Comparison of ENCODE assay signal across 8 mouse cellular contexts in the genomic region with DNA sequence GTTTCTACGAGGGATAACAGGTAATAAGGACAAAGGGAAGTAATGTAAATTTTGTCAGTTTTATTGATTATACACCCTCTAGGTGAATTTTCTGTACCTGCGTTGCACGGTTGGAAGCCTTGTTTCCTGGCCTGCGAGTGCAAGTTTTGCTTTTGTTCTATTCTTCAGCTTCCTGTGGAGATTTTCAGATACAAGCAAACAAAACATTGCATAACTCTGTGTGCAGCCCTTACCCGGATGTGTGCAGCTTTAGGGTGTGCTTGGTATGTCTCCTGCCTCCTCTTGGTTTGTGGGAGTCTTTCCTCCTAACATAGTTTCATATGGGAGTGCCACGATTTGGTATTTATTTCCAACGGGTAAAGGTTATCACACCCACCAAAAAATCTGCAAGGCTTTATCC. TPM values are rescaled to one million over a fixed set of nuclear protein-coding genes. Genes with fewer than 3 reads are reported as not detected.
A peak's percentile ranks its signal among the peaks of the same experiment; 100 is the strongest.
DNase-seq lines count a peak whose midpoint lies in the region; ATAC-seq and TF ChIP-seq lines count a peak whose summit lies in the region.

No protein-coding gene starts in this region.

- peak overlapping the region; percentile 92; the same call in 1 of the 2 replicates for H3K27ac ChIP-seq in cerebellum, adult 2 months (ENCODE audit: insufficient read depth, low read length)
- peak overlapping the region; percentile 94 for H3K27ac ChIP-seq in hindbrain, embryonic 15.5 days (replicated peaks)
- peak overlapping the region; percentile 97 for H3K27ac ChIP-seq in liver, embryonic 16.5 days (ENCODE audit: low read length)
- peak overlapping the region; percentile 96 for H3K27ac ChIP-seq in neural tube, embryonic 11.5 days (ENCODE audit: low read depth, low read length)

- H3K4me2 ChIP-seq in hindbrain, embryonic 15.5 days: peak overlapping the region; percentile 54
- peak overlapping the region; percentile 93 for H3K4me2 ChIP-seq in liver, embryonic 16.5 days (ENCODE audit: low read depth, low read length)
- peak overlapping the region; percentile 54 for H3K4me2 ChIP-seq in neural tube, embryonic 11.5 days (ENCODE audit: low read depth)

- WGBS in cerebellum, adult 2 months: 31% methylated on average over 7 of the region's 7 CpGs
- WGBS in hindbrain, embryonic 15.5 days: 39% methylated on average over 7 of the region's 7 CpGs
- WGBS in liver, embryonic 16.5 days (ENCODE audit: insufficient replicate concordance): 16% methylated on average over 7 of the region's 7 CpGs
- WGBS in neural tube, embryonic 11.5 days: 43% methylated on average over 7 of the region's 7 CpGs

- TF ChIP-seq CTCF in cerebellum, adult 2 months (IDR thresholded peaks at IDR 0.05; ENCODE audit: borderline replicate concordance, insufficient read depth, low read depth, low read length): no peak

- peak overlapping the region; percentile 88 for H3K4me3 ChIP-seq in cerebellum, adult 2 months (replicated peaks; ENCODE audit: insufficient read depth, low read depth, low read length)
- peak overlapping the region; percentile 51 for H3K4me3 ChIP-seq in hindbrain, embryonic 15.5 days
- H3K4me3 ChIP-seq in liver, embryonic 16.5 days (ENCODE audit: low read depth, low read length): peak overlapping the region; percentile 74
- H3K4me3 ChIP-seq in neural tube, embryonic 11.5 days (ENCODE audit: low read depth, low read length): peak overlapping the region; percentile 57

- H3K27me3 ChIP-seq in cerebellum, adult 2 months (ENCODE audit: control insufficient read depth, insufficient read depth, low read length): no peaks in the 10 kb centered on the region
- no peaks in the 10 kb centered on the region for H3K27me3 ChIP-seq in hindbrain, embryonic 15.5 days
- H3K27me3 ChIP-seq in liver, embryonic 16.5 days (ENCODE audit: control insufficient read depth, insufficient read depth, low read depth, low read length): no peaks in the 10 kb centered on the region
- no peaks in the 10 kb centered on the region for H3K27me3 ChIP-seq in neural tube, embryonic 11.5 days (ENCODE audit: control insufficient read depth, insufficient read depth, low read length)

- H3K36me3 ChIP-seq in hindbrain, embryonic 15.5 days: peaks cover 2% of the 10 kb centered on the region; the same call in 1 of the 2 replicates
- no peaks in the 10 kb centered on the region for H3K36me3 ChIP-seq in liver, embryonic 16.5 days (ENCODE audit: control insufficient read depth, insufficient read depth)
- H3K36me3 ChIP-seq in neural tube, embryonic 11.5 days (ENCODE audit: control insufficient read depth, insufficient read depth, low read length): no peaks in the 10 kb centered on the region

- no peaks in the 10 kb centered on the region; the same call in 1 of the 2 replicates for H3K4me1 ChIP-seq in cerebellum, adult 2 months (ENCODE audit: control insufficient read depth, insufficient read depth, low read length)
- peaks cover 20% of the 10 kb centered on the region for H3K4me1 ChIP-seq in hindbrain, embryonic 15.5 days (replicated peaks)
- H3K4me1 ChIP-seq in liver, embryonic 16.5 days (ENCODE audit: control insufficient read depth, low read depth, low read length): peaks cover 8% of the 10 kb centered on the region
- H3K4me1 ChIP-seq in neural tube, embryonic 11.5 days (ENCODE audit: control insufficient read depth, insufficient read depth, low read length): no peaks in the 10 kb centered on the region

- ATAC-seq in hindbrain, embryonic 15.5 days (ENCODE audit: low FRiP score, low read depth): no peak
- ATAC-seq in liver, embryonic 16.5 days (ENCODE audit: low read depth): no peak
- ATAC-seq in neural tube, embryonic 11.5 days (ENCODE audit: insufficient read depth, low FRiP score, low TSS enrichment): no peak

- H3K9me3 ChIP-seq in hindbrain, embryonic 15.5 days: no peaks in the 10 kb centered on the region
- no peaks in the 10 kb centered on the region for H3K9me3 ChIP-seq in liver, embryonic 16.5 days (replicated peaks; ENCODE audit: control insufficient read depth, low read length)
- no peaks in the 10 kb centered on the region for H3K9me3 ChIP-seq in neural tube, embryonic 11.5 days (ENCODE audit: control insufficient read depth, low read length)

- H3K9ac ChIP-seq in hindbrain, embryonic 15.5 days: peak overlapping the region; percentile 65
- peak overlapping the region; percentile 80 for H3K9ac ChIP-seq in liver, embryonic 16.5 days (ENCODE audit: low read depth, low read length)
- peak overlapping the region; percentile 86 for H3K9ac ChIP-seq in neural tube, embryonic 11.5 days (ENCODE audit: low read length)

- peak in 1 of 2 experiments; percentile 21 for DNase-seq in cerebellum, adult 2 months
- DNase-seq in cerebellum, adult 11 months: no peak
- peak; percentile 50 for DNase-seq in urinary bladder, postnatal 36 days (ENCODE audit: low spot score in 2 of 2)
- no peak for DNase-seq in urinary bladder, adult 2 months (ENCODE audit: low spot score)
- no peak for DNase-seq in neural tube, embryonic 11.5 days (ENCODE audit: low spot score)
- DNase-seq in ovary, postnatal 10 days (ENCODE audit: low spot score): no peak

- TF ChIP-seq POLR2A in cerebellum, adult 2 months (IDR thresholded peaks at IDR 0.05; ENCODE audit: borderline replicate concordance, insufficient read depth, low read length): no peak

RNA-seq across cellular contexts. Expression of gene Gsta4, which starts 5.7 kb away (rescaled TPM):
- 107 and 113 TPM in 2 replicates for polyA plus RNA-seq in cerebellum, adult 2 months (2012; rRNA removed)
- polyA plus RNA-seq in urinary bladder, adult 2 months (2012; rRNA removed): 1,883 and 2,290 TPM in 2 replicates
- polyA plus RNA-seq in hindbrain, embryonic 15.5 days (2015; fragmentation: Nextera tagmentation; extraction: Ambion mirVana): 28.5 and 30.1 TPM in 2 replicates
- 41.1 and 44.1 TPM in 2 replicates for polyA plus RNA-seq in liver, embryonic 16.5 days (2015; fragmentation: Nextera tagmentation; extraction: Ambion mirVana)
- polyA plus RNA-seq in neural tube, embryonic 11.5 days (2014; fragmentation: Nextera tagmentation; extraction: Ambion mirVana): 54.3 and 72.3 TPM in 2 replicates

RNA-seq across cellular contexts. Expression of gene Gsta1, which starts 53.6 kb away (rescaled TPM):
- not detected in 2 replicates for polyA plus RNA-seq in cerebellum, adult 2 months (2012; rRNA removed)
- 6.8 and 7.6 TPM in 2 replicates for polyA plus RNA-seq in urinary bladder, adult 2 months (2012; rRNA removed)
- not detected in 2 replicates for polyA plus RNA-seq in hindbrain, embryonic 15.5 days (2015; fragmentation: Nextera tagmentation; extraction: Ambion mirVana)
- 0.60 and 0.77 TPM in 2 replicates for polyA plus RNA-seq in liver, embryonic 16.5 days (2015; fragmentation: Nextera tagmentation; extraction: Ambion mirVana)
- not detected in 2 replicates for polyA plus RNA-seq in neural tube, embryonic 11.5 days (2014; fragmentation: Nextera tagmentation; extraction: Ambion mirVana)

Comparison
In these comparisons a context has a peak if more than half of its experiments do, and no peak if none do; other contexts are left out.
1. DNase-seq: peak in urinary bladder, postnatal 36 days (2 of 2); none in cerebellum, adult 11 months (single experiment), urinary bladder, adult 2 months (single experiment), neural tube, embryonic 11.5 days (single experiment) and ovary, postnatal 10 days (single experiment).
2. RNA of gene Gsta4, which starts 5.7 kb away (polyA plus RNA-seq): 1,883 to 2,290 TPM in urinary bladder, adult 2 months; 107 to 113 TPM in cerebellum, adult 2 months, 54.3 to 72.3 TPM in neural tube, embryonic 11.5 days, 41.1 to 44.1 TPM in liver, embryonic 16.5 days and 28.5 to 30.1 TPM in hindbrain, embryonic 15.5 days; every median in the first group is over 10 times any median in the second.
3. Peak in every context shown above with its lines, with median percentiles within 50 percentile points of each other: H3K27ac ChIP-seq, H3K4me3 ChIP-seq, H3K4me2 ChIP-seq and H3K9ac ChIP-seq.